ENCODE assay signal across 8 mouse cellular contexts in the genomic region with DNA sequence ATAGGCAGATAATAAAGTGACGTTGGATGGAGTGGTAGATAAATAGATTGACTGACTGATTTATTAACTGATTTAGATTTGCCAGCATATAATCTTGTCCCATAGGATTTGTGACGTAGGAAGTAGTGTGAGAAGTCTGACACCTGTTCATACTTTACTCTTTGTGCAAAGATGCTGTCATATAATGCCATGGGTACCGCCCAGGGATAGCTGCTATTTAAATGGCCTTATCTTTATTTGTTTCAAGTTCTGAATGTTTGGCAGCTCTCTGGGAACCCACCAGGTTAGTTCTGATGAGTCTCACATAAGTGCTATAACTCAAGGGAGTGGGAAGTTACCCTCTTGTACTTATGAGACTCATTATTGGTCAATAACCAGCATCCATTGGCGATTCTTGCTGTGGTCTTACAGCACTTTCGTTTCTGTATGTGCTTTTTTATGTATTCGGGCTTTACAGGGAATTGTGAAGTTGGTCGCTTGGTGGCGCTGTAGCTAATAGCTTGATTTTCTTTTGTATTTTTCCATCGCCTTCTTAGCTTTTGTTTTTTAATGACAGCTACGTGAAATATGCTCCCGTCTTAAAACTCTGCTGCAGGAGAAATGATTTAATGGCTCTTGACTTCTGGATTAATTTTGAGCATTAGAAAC. TPM values are rescaled to one million over a fixed set of nuclear protein-coding genes. Genes with fewer than 3 reads are reported as not detected.
DNase-seq lines count a peak whose midpoint lies in the region; ATAC-seq and TF ChIP-seq lines count a peak whose summit lies in the region.

No protein-coding gene starts in this region.

- intact Hi-C loops in gastrocnemius, adult 2 months (cut with DNase I): loop anchor here (1.0 kb wide), 2 partner anchors 135 to 263 kb away; no protein-coding TSS in a partner anchor

- peak; percentile 94 for DNase-seq in NIH3T3 (ENCODE audit: low read depth)
- peak; percentile 73 to 87 for DNase-seq in cerebellum, postnatal 36 days
- DNase-seq in gastrocnemius, adult 2 months: peak; percentile 68
- peak; percentile 47 for DNase-seq in hindlimb bud, embryonic 11.5 days (ENCODE audit: extremely low spot score, low read depth, low spot score)
- peak; percentile 74 to 82 for DNase-seq in left cerebral cortex, adult 18-20 months (ENCODE audit: low spot score in 2 of 2)
- peak; percentile 86 for DNase-seq in lung, postnatal 36 days
- peak; percentile 78 for DNase-seq in right cerebral cortex, postnatal 14 days

- ATAC-seq in activated CD4-positive, CD25-positive, alpha-beta regulatory T cell, adult 4 months: no peak

- no peak overlapping the region for H3K27ac ChIP-seq in gastrocnemius, adult 2 months

- H3K4me3 ChIP-seq in gastrocnemius, adult 2 months: peak overlapping the region; percentile 59

- TF ChIP-seq CTCF in gastrocnemius, adult 2 months (IDR thresholded peaks at IDR 0.05): peak; percentile 91; the same call in 1 of the 2 replicates

RNA-seq across cellular contexts. Expression of a gene that starts 55.2 kb away (rescaled TPM):
- total RNA-seq in gastrocnemius, adult 2 months (2021): under 1 TPM; 0.23 to 0.36 TPM
- 1 to 10 TPM; 3.6 to 3.8 TPM for total RNA-seq in left cerebral cortex, adult 18-20 months (2021)
- polyA plus RNA-seq in activated CD4-positive, CD25-positive, alpha-beta regulatory T cell, adult 4 months (2017; shearing (Covaris generic)): 10 to 100 TPM; 28.5 to 40.8 TPM

RNA-seq across cellular contexts. Expression of a gene that starts 55.2 kb away (rescaled TPM):
- not detected for total RNA-seq in gastrocnemius, adult 2 months (2021)
- total RNA-seq in left cerebral cortex, adult 18-20 months (2021): 10 to 100 TPM; 16.1 to 19.4 TPM
- polyA plus RNA-seq in activated CD4-positive, CD25-positive, alpha-beta regulatory T cell, adult 4 months (2017; shearing (Covaris generic)): not detected

Comparison
In these comparisons a context has a peak if more than half of its experiments do, and no peak if none do; other contexts are left out.
1. RNA of a gene that starts 55.2 kb away (total RNA-seq): 16.1 to 19.4 TPM in left cerebral cortex, adult 18-20 months; not detected in gastrocnemius, adult 2 months; every median in the first group is over 10 times any median in the second.
2. Peak in every context shown above with its lines, with median percentiles within 50 percentile points of each other: DNase-seq.